ENCODE assay signal across 13 mouse cellular contexts in the genomic region with DNA sequence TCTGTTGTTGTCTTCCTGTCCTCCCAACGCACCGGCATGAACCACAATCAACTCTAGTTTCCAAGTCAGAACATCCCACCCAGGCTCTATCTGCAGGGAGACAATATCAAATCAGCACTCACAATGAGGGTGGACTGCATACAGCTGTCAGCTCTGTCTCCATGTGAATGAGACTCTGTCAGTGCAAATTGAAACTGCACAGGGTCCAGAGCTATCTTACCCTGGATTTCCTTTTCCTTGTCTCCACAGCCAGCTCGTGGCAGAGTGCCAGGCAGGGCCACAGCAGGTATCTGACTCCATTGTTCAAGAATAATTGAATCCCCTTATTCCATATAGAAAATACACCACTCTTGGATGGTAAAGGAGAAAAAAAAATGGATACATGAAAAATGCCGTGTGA.
A peak's percentile ranks its signal among the peaks of the same experiment; 100 is the strongest.
DNase-seq lines count a peak whose midpoint lies in the region; ATAC-seq and TF ChIP-seq lines count a peak whose summit lies in the region.
"Had no signal": no experiment of that assay in that cellular context is flagged by ENCODE, and none has a peak within 500 bp of the region (broad histone marks: within the 10 kb centered on the region; RNA-seq: fewer than 3 reads in every experiment).

No protein-coding gene starts in this region.

- H3K9me3 ChIP-seq in intestine, postnatal 0 days (ENCODE audit: control insufficient read depth), result no peaks in the 10 kb centered on the region
- H3K9me3 ChIP-seq: embryonic facial prominence, embryonic 12.5 days; limb, embryonic 13.5 days had no signal

- 66% methylated on average over 4 of the region's 4 CpGs for WGBS in kidney, adult 2 months
- WGBS in intestine, postnatal 0 days, result 72% methylated on average over 4 of the region's 4 CpGs

- no peaks in the 10 kb centered on the region for H3K4me1 ChIP-seq in kidney, adult 2 months (ENCODE audit: control insufficient read depth, insufficient read depth, low read length)
- H3K4me1 ChIP-seq in intestine, postnatal 0 days (replicated peaks; ENCODE audit: control insufficient read depth, insufficient read depth, low read length), result no peaks in the 10 kb centered on the region
- H3K4me1 ChIP-seq: limb, embryonic 13.5 days had no signal

- H3K4me3 ChIP-seq in kidney, adult 2 months (ENCODE audit: insufficient read depth, low read depth, low read length), result no peak overlapping the region
- no peak overlapping the region for H3K4me3 ChIP-seq in intestine, postnatal 0 days (ENCODE audit: low read depth, low read length)
- H3K4me3 ChIP-seq: embryonic facial prominence, embryonic 12.5 days; gastrocnemius, adult 2 months; limb, embryonic 13.5 days had no signal

- DNase-seq in adrenal gland, postnatal 36 days, result peak; percentile 2 to 25
- DNase-seq in adrenal gland, postnatal 14 days, result no peak
- peak; percentile 12 for DNase-seq in kidney, adult 2 months
- DNase-seq in kidney, adult 9 months, result no peak
- peak; percentile 40 for DNase-seq in testis, postnatal 10 days (ENCODE audit: low spot score)
- no peak for DNase-seq in testis, postnatal 14 days (ENCODE audit: low spot score)
- DNase-seq in spleen, adult 18-20 months, result no peak
- DNase-seq: gastrocnemius, adult 2 months; layer of hippocampus, adult 9-11 months; lung, postnatal 14 days had no signal

- H3K9ac ChIP-seq in intestine, postnatal 0 days (ENCODE audit: low read depth, low read length), result no peak overlapping the region
- H3K9ac ChIP-seq: embryonic facial prominence, embryonic 12.5 days; limb, embryonic 13.5 days had no signal

- no peaks in the 10 kb centered on the region for H3K27me3 ChIP-seq in kidney, adult 2 months (replicated peaks; ENCODE audit: control insufficient read depth, insufficient read depth, low read length)
- no peaks in the 10 kb centered on the region for H3K27me3 ChIP-seq in intestine, postnatal 0 days (replicated peaks; ENCODE audit: control insufficient read depth, insufficient read depth, low read length)
- H3K27me3 ChIP-seq: embryonic facial prominence, embryonic 12.5 days; limb, embryonic 13.5 days had no signal

- no peak for TF ChIP-seq CTCF in kidney, adult 2 months (conservative IDR thresholded peaks at IDR 0.05; ENCODE audit: insufficient read depth, insufficient read length, low read depth, low read length)
- no peak for TF ChIP-seq CTCF in intestine, postnatal 0 days (IDR thresholded peaks at IDR 0.05; ENCODE audit: low read depth)

- no peak overlapping the region for H3K4me2 ChIP-seq in intestine, postnatal 0 days (replicated peaks; ENCODE audit: low read depth)
- H3K4me2 ChIP-seq: embryonic facial prominence, embryonic 12.5 days; limb, embryonic 13.5 days had no signal

- no peaks in the 10 kb centered on the region for H3K36me3 ChIP-seq in kidney, adult 2 months (ENCODE audit: control insufficient read depth, insufficient read depth, low read length)
- H3K36me3 ChIP-seq in intestine, postnatal 0 days (ENCODE audit: control insufficient read depth, insufficient read depth), result no peaks in the 10 kb centered on the region
- H3K36me3 ChIP-seq: embryonic facial prominence, embryonic 12.5 days; limb, embryonic 13.5 days had no signal

- no peak for ATAC-seq in intestine, postnatal 0 days

- H3K27ac ChIP-seq in kidney, adult 2 months (ENCODE audit: insufficient read depth, low read depth, low read length), result no peak overlapping the region
- H3K27ac ChIP-seq in intestine, postnatal 0 days (ENCODE audit: low read depth, low read length), result no peak overlapping the region
- H3K27ac ChIP-seq: embryonic facial prominence, embryonic 12.5 days; gastrocnemius, adult 2 months; limb, embryonic 13.5 days had no signal

- TF ChIP-seq POLR2A in kidney, adult 2 months (IDR thresholded peaks at IDR 0.05; ENCODE audit: low read depth, low read length), result no peak

Comparison
In these comparisons a context has a peak if more than half of its experiments do, and no peak if none do; other contexts are left out.
1. DNase-seq: peak in adrenal gland, postnatal 36 days (2 of 2), kidney, adult 2 months (single experiment) and testis, postnatal 10 days (single experiment); none in adrenal gland, postnatal 14 days (single experiment), kidney, adult 9 months (single experiment), testis, postnatal 14 days (single experiment) and spleen, adult 18-20 months (0 of 2).